Mouse (Mus musculus): ENCODE data around the gene Aqp3.

DNA sequence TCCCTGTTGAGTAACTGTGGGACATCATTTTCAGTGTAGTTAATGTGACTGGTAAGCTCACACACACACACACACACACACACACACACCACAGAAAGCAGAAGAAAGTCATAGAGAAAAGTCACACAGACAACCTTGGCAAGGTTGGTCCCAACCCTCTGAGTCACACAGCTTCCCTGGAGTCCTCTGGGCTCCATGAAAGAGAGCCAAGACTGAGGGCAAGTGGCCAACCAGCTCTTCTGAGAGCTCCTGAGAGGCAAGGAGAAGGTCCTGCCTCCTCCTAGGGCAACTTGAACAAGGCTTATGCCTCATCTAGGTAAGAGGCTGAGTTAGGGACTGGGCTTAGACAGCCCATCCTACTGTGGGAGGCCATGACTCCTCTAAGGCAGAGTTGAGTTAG is 4.9 kb upstream of the Aqp3 start:
- TF ChIP-seq POLR2A (IDR thresholded peaks at IDR 0.05; ENCODE audit: control insufficient read depth, low read depth, low read length) (no peak), CTCF (IDR thresholded peaks at IDR 0.05; ENCODE audit: control insufficient read depth, insufficient read depth, insufficient replicate concordance, low read depth, low read length) (no peak)
